Mouse (Mus musculus) lung, adult 10 weeks (tissue): ENCODE data around the gene Tmco3. TPM values are rescaled to one million over a fixed set of nuclear protein-coding genes. Genes with fewer than 3 reads are reported as not detected.

Source experiments
- polyA plus RNA-seq: library from polyadenylated mRNA; stranded (reverse); fragments of 350-450 nt; fragmentation: Illumina TruSeq; extraction: RNeasy Lipid Tissue Mini Kit (QIAGEN cat#74804); gene quantifications from one replicate; pipeline ENCODE4 v1.2.3, GENCODE M21; 2014; ENCODE audit warnings: low read depth, low replicate concordance; ENCODE audit not compliant: insufficient read depth

The Tmco3 gene
- polyA plus RNA-seq: 22.1 TPM

DNA sequence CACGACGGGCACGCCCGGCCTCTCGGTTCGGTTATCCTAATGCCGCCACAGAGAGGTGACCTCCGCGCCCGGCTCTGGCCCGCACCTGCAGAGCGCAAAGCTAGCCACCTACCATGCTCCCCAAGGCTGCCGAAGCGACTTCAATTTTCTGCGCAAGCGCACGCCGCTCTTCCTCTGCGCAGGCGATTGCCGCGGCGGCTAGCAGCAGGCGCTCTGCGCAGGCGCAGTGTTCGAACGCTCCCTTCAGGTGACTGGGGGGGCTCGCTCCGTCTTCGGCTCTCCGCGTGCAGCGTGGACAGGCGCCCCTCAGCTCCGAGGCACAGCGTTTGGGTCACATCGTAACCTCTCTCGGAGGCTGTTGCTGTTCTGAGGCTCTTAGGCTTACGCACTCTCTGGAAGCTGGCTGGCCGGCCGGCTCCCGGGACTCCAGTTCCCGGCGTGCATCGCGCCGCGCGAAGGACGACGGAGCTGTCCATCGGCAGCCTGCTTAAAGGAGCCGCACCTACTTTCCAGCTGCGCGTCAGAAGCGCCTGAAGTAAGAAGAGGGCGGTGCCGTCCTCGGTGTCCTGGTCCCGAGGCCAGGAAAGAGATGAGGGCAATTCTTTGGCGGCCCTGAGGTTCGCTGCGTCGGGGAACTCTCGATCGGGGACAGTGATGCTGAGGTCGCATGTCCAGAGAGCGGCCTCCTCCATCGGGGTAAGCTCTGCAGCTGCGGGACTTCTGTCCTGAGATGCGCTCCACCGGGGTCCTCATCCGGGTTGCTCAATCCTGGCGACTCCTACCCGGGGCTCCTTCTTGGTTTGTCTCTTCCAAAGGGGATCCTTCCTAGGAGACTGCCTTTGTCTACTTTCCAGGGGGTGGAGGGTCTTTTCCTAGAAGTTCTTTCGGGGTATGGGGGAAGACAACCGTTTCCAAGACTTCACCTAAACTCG, at the start of gene Tmco3, which contains the start of gene Dcun1d2:
Gene Tmco3, plus strand, starts transcription at position 499 of the 932 bp plus-strand sequence.
Gene Dcun1d2, minus strand, starts transcription at position 440 of the 932 bp plus-strand sequence.

DNA sequence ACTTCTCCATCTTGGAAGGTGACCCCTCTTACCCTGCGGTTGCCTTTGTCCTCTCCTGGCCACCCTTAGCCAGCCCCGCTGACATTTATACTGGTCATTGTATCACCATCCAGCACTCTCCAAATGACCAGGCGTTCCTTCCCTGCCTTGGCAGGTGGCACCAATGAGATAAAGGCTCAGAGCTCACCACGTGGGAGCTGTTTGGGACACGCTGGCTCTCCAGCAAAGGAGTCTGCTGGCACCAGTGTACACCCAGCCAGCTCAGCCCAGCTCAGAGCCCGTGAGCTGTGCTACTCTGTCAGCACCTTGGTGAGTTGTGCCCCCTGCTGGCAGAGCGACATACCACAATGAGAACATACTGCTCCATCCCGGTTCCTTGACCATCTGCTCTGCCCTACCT, 34.0 kb upstream of the Tmco3 start, which contains the start of gene Adprhl1:
Gene Adprhl1, minus strand, starts transcription at position 144 of the 400 bp plus-strand sequence.

DNA sequence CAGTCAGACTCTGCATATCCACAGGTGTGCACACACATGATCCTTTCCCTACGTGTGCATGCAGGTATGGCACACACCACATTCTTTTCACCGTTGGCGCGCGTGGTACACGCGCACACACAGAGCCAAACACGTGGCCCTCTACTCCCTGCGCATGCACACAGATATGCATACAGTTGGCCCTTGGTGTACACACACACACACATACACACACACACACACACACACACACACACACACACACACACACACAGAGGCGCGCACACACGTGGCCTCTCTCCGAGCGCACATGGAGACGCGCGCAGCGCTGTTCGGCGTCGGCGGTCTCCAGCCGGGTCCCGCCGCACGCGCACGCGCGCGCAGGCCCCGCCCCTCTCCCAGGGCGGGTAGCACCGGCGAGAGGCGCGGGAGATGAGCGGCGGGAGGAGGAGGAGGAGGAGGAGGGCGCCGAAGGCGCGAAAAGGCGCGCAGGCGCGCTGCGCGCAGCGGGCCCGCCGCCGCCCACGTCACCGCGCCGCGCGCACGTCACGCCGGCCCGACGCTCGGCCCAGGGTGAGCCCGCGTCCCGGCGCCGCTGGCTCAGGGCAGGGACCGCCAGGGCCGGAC, 50.4 kb downstream of the Tmco3 start, which contains the start of gene Tfdp1:
Gene Tfdp1, plus strand, starts transcription at position 497 of the 606 bp plus-strand sequence.

Other genes starting within 250 kb of the Tmco3 start
- gene Proz, start 227.3 kb upstream of the Tmco3 start, polyA plus RNA-seq: 0.71 TPM
- 13.9 TPM for gene Pcid2, start 182.7 kb upstream of the Tmco3 start, polyA plus RNA-seq
- 32.2 TPM for gene Cul4a, start 182.6 kb upstream of the Tmco3 start, polyA plus RNA-seq
- gene Lamp1, start 129.0 kb upstream of the Tmco3 start, polyA plus RNA-seq: 509 TPM
- 20.9 TPM for gene Grtp1, start 87.6 kb upstream of the Tmco3 start, polyA plus RNA-seq
- 2.0 TPM for gene Adprhl1, start 34.0 kb upstream of the Tmco3 start, polyA plus RNA-seq
- gene Dcun1d2, start 59 bp upstream of the Tmco3 start, polyA plus RNA-seq: 11.9 TPM
- gene Tfdp1, start 50.6 kb downstream of the Tmco3 start, polyA plus RNA-seq: 15.4 TPM
- gene Atp4b, start 108.6 kb downstream of the Tmco3 start, polyA plus RNA-seq: not detected
- not detected for gene Grk1, start 116.9 kb downstream of the Tmco3 start, polyA plus RNA-seq
- gene Tmem255b, start 147.0 kb downstream of the Tmco3 start, polyA plus RNA-seq: 1.6 TPM
- 167 TPM for gene Gas6, start 206.3 kb downstream of the Tmco3 start, polyA plus RNA-seq